Mouse (Mus musculus): ENCODE data around the gene Znhit2.

DNA sequence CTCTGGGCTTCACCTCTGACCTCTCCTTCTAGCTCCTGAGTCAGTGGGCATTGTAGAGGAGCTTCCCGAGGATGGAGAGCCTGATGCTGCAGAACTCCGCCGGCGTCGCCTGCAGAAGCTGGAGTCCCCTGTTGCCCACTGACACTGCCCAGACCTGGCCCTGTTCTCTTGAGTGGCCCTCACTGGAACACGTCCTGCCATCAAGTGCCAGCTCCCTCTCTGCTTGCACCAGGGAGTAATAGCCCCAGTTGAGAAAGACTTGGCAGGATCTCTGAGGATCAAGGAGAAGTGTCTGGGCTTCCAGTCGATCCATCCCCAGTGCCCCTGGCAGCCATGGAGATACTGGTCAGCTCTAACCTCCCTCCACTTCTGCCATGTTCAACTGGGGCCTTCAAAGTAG is 8.5 kb upstream of the Znhit2 start:
- no peak for TF ChIP-seq POLR2A (IDR thresholded peaks at IDR 0.05; ENCODE audit: insufficient read depth, low read depth, low read length)
- TF ChIP-seq CTCF (IDR thresholded peaks at IDR 0.05) = no peak

Data from heart, adult 2 months (tissue).